Mouse (Mus musculus): ENCODE data around the gene Sprr3. TPM values are rescaled to one million over a fixed set of nuclear protein-coding genes. Genes with fewer than 3 reads are reported as not detected.
"Not testable (repeated sequence)": the region's sequence is repeated elsewhere in the genome, so short reads cannot be mapped to it uniquely, and the experiment has no call there.

Gene Sprr3
- total and polyA plus RNA-seq, 2 experiments, result not detected

DNA sequence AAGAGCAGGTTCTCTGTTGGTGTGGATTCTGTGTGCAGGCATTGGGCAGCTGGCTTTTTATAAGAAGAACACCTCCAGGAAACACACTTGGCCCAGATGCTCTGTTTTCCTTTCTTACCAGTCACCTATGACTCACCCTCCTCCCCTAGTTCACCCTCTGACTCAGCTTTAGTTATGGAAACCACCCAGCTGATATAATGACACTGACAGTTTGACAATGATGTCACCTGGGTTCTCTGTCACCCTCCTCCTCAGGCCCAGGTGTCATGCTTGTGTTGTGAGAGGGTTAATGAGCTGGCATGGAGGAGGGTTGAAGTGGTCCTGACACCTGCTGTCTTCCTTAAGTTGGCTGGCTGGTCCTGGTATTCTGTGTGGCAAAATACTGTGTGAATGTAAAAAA lies 27.3 kb upstream of the Sprr3 start, which contains the start of gene Sprr1a:
Gene Sprr1a (minus strand): TSS at position 33 of the 400 bp plus-strand sequence.
- no peaks in the 10 kb centered on the region for H3K79me2 ChIP-seq (ENCODE audit: control insufficient read depth, insufficient read depth, low read length)
- no peak for TF ChIP-seq POLR2A (IDR thresholded peaks at IDR 0.05; ENCODE audit: extremely low read depth, insufficient read depth, low read length)
- no peak for TF ChIP-seq CTCF (IDR thresholded peaks at IDR 0.05; ENCODE audit: low read depth, low read length)
- H3K4me1 ChIP-seq (ENCODE audit: control insufficient read depth, insufficient read depth, low read length), result no peaks in the 10 kb centered on the region
- H3K9ac ChIP-seq (ENCODE audit: low read depth, low read length), result no peak within 1 kb of the TSS
- no peaks in the 10 kb centered on the region for H3K36me3 ChIP-seq (ENCODE audit: control insufficient read depth, insufficient read depth, low read length)
- no peak within 1 kb of the TSS for H3K27ac ChIP-seq (replicated peaks; ENCODE audit: insufficient read depth, low read depth, low read length)
- H3K4me3 ChIP-seq (ENCODE audit: insufficient read depth, low read depth, low read length), result no peak within 1 kb of the TSS
- DNase-seq (ENCODE audit: extremely low read depth, low read depth, low spot score), result no peak
- H3K27me3 ChIP-seq (ENCODE audit: control insufficient read depth, insufficient read depth, low read length), result no peaks in the 10 kb centered on the region

DNA sequence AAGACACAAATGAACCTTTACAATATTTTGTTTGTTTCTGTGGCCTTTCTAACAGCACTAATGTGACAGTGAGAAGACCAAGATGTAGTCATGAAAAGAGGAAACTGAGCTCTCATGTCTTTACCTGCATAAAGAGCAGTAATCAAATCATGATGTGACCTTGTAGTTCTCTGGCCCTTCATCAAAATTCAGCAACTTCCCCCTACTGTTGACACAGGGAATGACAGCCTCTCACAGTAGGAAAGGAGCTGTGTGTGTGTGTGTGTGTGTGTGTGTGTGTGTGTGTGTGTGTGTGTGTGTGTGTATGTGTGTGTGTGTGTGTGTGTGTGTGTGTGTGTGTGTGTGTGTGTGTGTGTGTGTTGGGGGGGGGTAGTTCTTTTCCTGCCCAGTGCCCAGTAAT lies 22.7 kb upstream of the Sprr3 start:
- peak; percentile 9 for DNase-seq (ENCODE audit: extremely low read depth, low read depth, low spot score)
- H3K9ac ChIP-seq (ENCODE audit: low read depth, low read length); H3K4me1 ChIP-seq (ENCODE audit: control insufficient read depth, insufficient read depth, low read length); H3K4me3 ChIP-seq (ENCODE audit: insufficient read depth, low read depth, low read length); H3K36me3 ChIP-seq (ENCODE audit: control insufficient read depth, insufficient read depth, low read length); H3K27ac ChIP-seq (replicated peaks; ENCODE audit: insufficient read depth, low read depth, low read length); H3K79me2 ChIP-seq (ENCODE audit: control insufficient read depth, insufficient read depth, low read length); H3K27me3 ChIP-seq (ENCODE audit: control insufficient read depth, insufficient read depth, low read length): not testable (repeated sequence)

DNA sequence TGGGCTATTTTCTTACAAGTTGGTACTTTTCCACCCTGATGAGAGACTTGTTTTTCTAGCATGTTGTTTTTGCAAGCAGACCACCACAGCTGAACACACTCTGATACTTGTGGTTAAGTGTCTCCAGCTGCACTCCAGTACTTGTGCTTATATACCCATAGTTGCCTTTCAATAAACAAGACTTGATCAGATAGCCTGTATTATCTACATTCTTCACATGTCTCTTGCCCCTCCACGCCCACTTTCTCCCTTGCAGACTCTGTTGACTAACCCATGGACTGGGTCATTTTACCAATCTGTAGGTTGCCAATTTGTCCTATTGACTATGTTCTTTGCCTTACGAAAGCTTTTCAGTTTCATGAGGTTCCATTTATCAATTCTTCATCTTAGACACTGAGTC lies 11.6 kb upstream of the Sprr3 start:
- H3K9ac ChIP-seq (ENCODE audit: low read depth, low read length), result no peak overlapping the region
- H3K36me3 ChIP-seq (ENCODE audit: control insufficient read depth, insufficient read depth, low read length), result no peaks in the 10 kb centered on the region
- 74% methylated on average over 2 of the region's 2 CpGs for WGBS
- H3K79me2 ChIP-seq (ENCODE audit: control insufficient read depth, insufficient read depth, low read length), result no peaks in the 10 kb centered on the region
- TF ChIP-seq POLR2A (IDR thresholded peaks at IDR 0.05; ENCODE audit: extremely low read depth, insufficient read depth, low read length) (no peak), CTCF (IDR thresholded peaks at IDR 0.05; ENCODE audit: low read depth, low read length) (no peak)
- no peaks in the 10 kb centered on the region for H3K27me3 ChIP-seq (ENCODE audit: control insufficient read depth, insufficient read depth, low read length)
- H3K27ac ChIP-seq (replicated peaks; ENCODE audit: insufficient read depth, low read depth, low read length), result no peak overlapping the region
- H3K4me3 ChIP-seq (ENCODE audit: insufficient read depth, low read depth, low read length), result no peak overlapping the region
- DNase-seq (ENCODE audit: extremely low read depth, low read depth, low spot score), result no peak
- H3K4me1 ChIP-seq (ENCODE audit: control insufficient read depth, insufficient read depth, low read length), result no peaks in the 10 kb centered on the region

DNA sequence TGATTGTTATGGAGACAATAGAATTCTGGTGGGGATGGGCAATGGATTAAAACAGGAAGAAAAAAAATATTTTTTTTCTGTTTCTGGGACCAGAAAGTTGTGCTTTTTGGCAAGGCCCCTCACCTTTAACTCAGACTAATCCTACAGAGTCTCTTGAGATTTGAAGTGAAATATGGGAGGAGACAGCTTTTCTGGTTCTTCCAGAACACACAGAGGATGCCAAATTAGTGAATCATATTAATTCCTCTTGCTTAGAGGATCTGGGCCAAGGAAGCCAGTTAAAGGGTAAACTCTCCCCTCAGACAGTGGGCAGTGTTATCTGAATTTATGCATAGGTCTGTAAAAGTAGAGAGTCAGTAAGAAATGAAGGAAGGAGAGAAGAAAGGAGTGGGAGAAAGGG lies 8.9 kb upstream of the Sprr3 start:
- Histone ChIP-seq H3K27ac (replicated peaks; ENCODE audit: insufficient read depth, low read depth, low read length) (no peak overlapping the region), H3K79me2 (ENCODE audit: control insufficient read depth, insufficient read depth, low read length) (no peaks in the 10 kb centered on the region), H3K4me1 (ENCODE audit: control insufficient read depth, insufficient read depth, low read length) (no peaks in the 10 kb centered on the region), H3K36me3 (ENCODE audit: control insufficient read depth, insufficient read depth, low read length) (no peaks in the 10 kb centered on the region), H3K9ac (ENCODE audit: low read depth, low read length) (no peak overlapping the region), H3K27me3 (ENCODE audit: control insufficient read depth, insufficient read depth, low read length) (no peaks in the 10 kb centered on the region), H3K4me3 (ENCODE audit: insufficient read depth, low read depth, low read length) (no peak overlapping the region)
- no peak for DNase-seq (ENCODE audit: extremely low read depth, low read depth, low spot score)
- TF ChIP-seq POLR2A (IDR thresholded peaks at IDR 0.05; ENCODE audit: extremely low read depth, insufficient read depth, low read length), result no peak
- TF ChIP-seq CTCF (IDR thresholded peaks at IDR 0.05; ENCODE audit: low read depth, low read length), result no peak

DNA sequence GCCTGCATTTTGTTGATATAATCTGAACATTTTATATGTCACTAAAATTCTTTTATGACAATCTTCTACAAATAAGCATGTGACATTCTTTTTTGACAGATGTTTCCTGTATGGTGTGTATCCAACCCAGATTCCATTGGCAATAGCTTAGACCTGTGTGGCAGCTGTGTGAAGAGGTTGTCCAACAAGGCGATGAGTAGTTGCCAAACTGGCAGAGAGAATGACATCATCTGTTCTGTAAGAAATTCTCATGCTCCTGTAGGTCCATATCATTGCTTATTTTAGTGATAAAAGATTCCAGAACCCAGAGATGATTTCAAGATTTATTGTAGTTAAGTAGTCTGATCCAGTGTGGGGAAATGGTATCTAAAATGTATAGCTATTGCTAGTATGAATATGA lies 8.1 kb upstream of the Sprr3 start:
- H3K9ac ChIP-seq (ENCODE audit: low read depth, low read length), result no peak overlapping the region
- no peaks in the 10 kb centered on the region for H3K27me3 ChIP-seq (ENCODE audit: control insufficient read depth, insufficient read depth, low read length)
- H3K4me3 ChIP-seq (ENCODE audit: insufficient read depth, low read depth, low read length), result no peak overlapping the region
- H3K4me1 ChIP-seq (ENCODE audit: control insufficient read depth, insufficient read depth, low read length), result no peaks in the 10 kb centered on the region
- DNase-seq (ENCODE audit: extremely low read depth, low read depth, low spot score), result no peak
- H3K79me2 ChIP-seq (ENCODE audit: control insufficient read depth, insufficient read depth, low read length), result no peaks in the 10 kb centered on the region
- H3K27ac ChIP-seq (replicated peaks; ENCODE audit: insufficient read depth, low read depth, low read length), result no peak overlapping the region
- WGBS, result 84% methylated on average over 1 of the region's 1 CpGs
- H3K36me3 ChIP-seq (ENCODE audit: control insufficient read depth, insufficient read depth, low read length), result no peaks in the 10 kb centered on the region
- TF ChIP-seq POLR2A (IDR thresholded peaks at IDR 0.05; ENCODE audit: extremely low read depth, insufficient read depth, low read length) (no peak), CTCF (IDR thresholded peaks at IDR 0.05; ENCODE audit: low read depth, low read length) (no peak)

DNA sequence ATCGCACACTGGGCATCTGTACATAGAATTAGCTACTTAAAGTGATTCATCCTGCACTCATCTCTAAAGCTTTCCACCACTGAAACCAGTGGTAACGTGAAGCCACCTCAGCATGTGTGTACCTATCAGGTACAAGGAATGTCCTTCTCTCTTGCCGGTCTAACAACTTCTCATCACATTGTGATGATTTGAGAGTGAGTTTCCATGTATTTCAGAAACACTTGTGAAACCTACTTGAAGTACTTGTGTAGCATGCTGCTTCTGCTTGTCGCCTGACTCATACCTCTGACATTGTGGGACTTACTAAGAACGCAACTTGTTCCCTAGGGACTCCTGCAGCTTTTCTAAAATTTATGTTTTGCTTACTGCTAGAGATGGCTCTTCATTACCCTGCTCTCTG lies 3.4 kb downstream of the Sprr3 start:
- Histone ChIP-seq H3K4me1 (ENCODE audit: control insufficient read depth, insufficient read depth, low read length) (no peaks in the 10 kb centered on the region), H3K79me2 (ENCODE audit: control insufficient read depth, insufficient read depth, low read length) (no peaks in the 10 kb centered on the region), H3K36me3 (ENCODE audit: control insufficient read depth, insufficient read depth, low read length) (no peaks in the 10 kb centered on the region), H3K27me3 (ENCODE audit: control insufficient read depth, insufficient read depth, low read length) (no peaks in the 10 kb centered on the region), H3K27ac (replicated peaks; ENCODE audit: insufficient read depth, low read depth, low read length) (no peak overlapping the region), H3K4me3 (ENCODE audit: insufficient read depth, low read depth, low read length) (no peak overlapping the region), H3K9ac (ENCODE audit: low read depth, low read length) (no peak overlapping the region)
- no peak for DNase-seq (ENCODE audit: extremely low read depth, low read depth, low spot score)
- 85% methylated on average over 5 of the region's 5 CpGs for WGBS
- TF ChIP-seq POLR2A (IDR thresholded peaks at IDR 0.05; ENCODE audit: extremely low read depth, insufficient read depth, low read length), result no peak
- TF ChIP-seq CTCF (IDR thresholded peaks at IDR 0.05; ENCODE audit: low read depth, low read length), result no peak
